Mouse (Mus musculus) frontal cortex, adult 2 months (tissue): ENCODE measurements around the gene Ralgapa2. TPM values are rescaled to one million over a fixed set of nuclear protein-coding genes. Genes with fewer than 3 reads are reported as not detected.

ENCODE experiments used
- DNase-seq, 2 experiments: peaks; one replicate each; pipeline ENCODE4 v3.0.0; 2022; ENCODE audit warnings: low spot score in 1 of 2; ENCODE audit errors: extremely low spot score in 1 of 2
- polyA plus RNA-seq: library from polyadenylated mRNA; depleted of rRNA; stranded (reverse); fragments of >200 nt; gene quantifications from 2 replicates; pipeline ENCODE4 v1.2.3, GENCODE M21; 2012

Ralgapa2 gene
- polyA plus RNA-seq, 1 experiment: 11.9 TPM

DNA sequence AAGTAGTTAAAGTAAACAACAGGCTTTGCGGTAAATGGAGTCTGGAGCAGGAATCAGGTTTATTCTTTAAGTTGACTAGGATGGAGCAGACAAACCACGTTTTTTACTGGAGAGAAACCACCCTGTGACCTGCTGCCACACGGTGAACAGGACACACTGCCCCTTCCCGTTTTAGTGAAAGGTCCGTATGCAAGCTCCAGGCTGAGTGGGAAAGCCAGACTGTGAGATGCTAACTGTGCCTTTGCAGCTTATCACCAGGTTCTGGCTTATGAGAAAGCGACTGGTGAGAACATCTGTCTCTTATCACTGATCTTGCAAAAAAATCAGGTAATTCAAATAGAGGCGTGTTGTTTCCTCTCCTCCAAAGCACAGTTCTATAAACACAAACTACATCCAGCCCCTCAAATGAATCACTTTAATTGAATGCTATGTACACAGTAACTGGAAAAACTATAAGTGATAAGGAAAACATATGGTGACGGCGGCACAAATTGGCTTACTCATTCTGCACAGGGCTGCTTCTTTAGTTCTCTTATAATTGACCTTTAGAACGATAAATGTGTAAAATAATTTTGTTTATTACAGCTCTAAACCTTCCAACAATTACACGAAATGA, 146.7 kb downstream of the Ralgapa2 start:
- DNase-seq: no peak

DNA sequence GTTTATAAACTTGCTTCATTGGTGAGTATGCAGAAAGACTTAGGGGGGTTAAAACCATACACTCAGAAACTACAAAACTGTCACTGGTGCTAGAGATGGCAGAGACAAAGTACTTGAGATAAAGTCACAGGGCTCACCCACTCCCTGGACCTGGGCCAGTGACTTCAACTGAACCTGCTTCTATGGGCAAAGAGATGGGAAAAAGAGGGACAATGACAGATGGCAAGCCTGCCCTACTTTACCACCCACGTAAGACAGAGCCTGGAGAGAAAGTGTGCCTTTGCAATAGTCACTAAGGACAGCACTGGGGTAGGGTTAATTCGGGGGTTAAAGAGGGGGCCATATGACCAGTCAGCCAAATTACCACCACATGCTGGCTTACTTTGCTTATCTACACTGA, 148.7 kb downstream of the Ralgapa2 start:
- peak; percentile 55 to 84 for DNase-seq

DNA sequence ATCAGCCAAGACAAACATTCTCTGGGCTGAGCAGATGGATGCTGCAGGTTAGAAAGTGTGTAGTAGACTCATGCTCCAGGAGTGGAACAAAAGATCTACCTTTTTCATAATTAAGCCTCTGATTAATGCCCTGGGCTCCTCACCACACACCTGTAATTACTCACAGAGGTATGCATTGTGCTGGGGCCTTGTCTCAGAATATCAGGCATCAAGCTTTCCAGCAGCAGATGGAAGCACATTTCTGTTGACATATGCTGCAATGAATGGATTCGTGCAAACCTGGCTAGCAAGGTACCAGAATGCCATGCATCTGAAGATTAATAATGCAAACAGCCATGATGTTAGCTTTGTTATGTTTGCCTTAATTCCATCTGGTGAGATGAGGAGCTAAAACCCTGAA, 149.2 kb downstream of the Ralgapa2 start:
- no peak for DNase-seq

DNA sequence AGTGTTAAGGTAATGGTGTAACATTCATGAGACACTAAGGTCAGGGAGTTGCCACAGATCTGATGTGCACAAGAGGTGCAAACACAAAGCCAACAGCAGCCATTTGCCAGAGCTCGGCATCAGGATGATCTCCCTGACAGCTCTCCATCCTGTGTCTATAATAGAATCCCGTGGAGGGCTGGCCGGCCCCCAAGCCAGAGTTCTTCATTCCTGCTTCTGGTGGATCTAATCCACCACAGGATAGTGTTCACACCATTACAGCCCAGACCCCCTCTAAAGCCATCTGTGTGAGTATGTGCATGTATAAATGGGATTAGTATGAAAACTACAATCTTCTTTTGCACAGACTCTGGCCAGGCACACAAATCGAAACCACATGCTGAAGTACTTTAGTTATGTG, 150.2 kb downstream of the Ralgapa2 start:
- no peak for DNase-seq

DNA sequence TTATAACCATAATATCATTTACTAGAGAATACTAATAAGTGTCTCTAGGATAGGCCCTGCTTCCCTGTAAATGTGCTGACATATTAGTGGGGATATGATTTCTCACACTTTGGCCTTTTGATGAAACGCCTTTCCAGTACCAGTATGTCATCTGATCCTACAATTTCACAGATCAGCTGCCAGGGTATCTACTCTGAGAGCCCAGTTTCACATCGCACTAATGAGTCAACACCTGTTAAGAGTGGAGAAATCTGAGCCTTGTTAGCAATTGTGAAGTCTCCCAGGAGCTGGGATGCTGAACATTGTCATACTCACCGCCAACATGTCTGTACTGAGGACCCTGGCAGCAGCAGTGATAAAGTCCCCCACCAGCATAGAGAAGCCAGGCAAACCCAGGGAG, 151.1 kb downstream of the Ralgapa2 start:
- DNase-seq: no peak

DNA sequence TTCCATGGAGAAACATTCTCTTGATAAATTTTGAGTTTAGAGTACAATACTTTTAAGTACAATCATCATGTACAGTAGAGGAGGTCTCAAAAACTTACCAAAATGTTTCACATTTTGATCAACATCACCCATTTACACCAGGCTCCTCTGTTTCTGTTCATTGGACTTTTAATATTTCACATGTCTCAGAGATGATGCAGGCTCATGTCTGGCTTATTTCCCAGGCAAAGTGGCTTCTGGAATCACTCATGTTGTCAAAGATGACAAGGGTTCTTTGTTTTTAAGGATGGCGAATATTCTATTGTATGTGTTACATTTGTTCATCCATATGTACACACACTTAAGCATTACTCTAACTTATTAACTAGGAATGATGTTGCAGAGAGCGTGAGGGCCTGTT, 152.5 kb downstream of the Ralgapa2 start:
- no peak for DNase-seq

DNA sequence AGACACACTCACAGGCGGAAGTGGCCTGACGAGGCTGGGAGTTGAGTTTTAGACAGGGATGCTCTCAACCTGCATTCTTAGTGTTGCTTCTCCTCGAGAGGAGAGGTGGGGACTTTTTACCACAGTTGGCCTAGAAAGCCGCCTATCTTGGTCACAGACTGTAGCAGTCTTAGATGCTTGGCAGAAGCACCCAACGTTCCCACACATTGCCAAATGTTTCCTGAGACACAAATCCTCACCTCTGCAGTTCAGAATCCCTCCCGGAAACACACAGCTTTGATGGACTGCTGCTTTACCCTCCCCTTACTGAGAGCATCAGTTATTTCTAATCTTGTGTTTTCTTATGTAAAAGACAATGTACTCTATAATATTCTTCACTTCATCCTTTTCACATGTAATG, 155.6 kb downstream of the Ralgapa2 start:
- peak; percentile 20 to 59 for DNase-seq

DNA sequence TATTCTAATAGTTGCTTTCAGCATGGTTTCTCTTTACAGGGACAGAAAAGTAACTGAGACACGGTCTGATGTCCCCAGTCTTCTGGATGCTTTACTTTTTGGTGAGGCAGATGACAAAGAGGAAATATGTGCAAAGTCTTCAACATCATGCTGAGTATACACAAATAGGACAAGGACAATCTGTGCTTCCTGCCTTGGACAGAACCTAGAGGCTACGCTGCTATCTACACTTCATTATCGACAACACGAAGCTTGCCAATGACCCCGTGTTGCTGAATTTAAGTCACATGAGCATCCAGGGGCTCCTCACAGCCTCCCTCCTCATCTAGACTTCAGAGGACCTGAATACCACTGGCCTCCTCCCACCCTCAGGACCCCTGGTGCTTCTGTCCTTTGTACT, 161.9 kb downstream of the Ralgapa2 start:
- DNase-seq: no peak

DNA sequence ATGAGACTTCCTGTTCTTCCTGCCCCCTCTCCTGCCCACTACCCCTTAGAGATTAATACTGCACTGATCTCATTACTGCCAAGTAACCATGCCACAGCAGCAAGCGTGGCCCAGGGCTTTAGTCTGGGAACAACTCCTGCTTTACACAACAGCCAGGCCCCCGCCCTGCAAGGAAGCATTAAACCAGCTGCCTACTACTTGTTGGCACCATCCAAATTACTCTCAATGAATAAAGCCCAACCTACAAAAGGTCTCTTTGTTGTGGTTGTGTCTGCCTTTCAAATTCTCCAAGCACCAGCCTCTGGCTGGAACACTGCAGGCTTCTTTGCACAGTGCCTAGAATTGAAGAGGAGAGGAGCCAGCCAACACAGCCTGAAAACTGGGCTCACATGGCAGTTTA, 164.2 kb downstream of the Ralgapa2 start:
- DNase-seq: peak; percentile 53 to 66

DNA sequence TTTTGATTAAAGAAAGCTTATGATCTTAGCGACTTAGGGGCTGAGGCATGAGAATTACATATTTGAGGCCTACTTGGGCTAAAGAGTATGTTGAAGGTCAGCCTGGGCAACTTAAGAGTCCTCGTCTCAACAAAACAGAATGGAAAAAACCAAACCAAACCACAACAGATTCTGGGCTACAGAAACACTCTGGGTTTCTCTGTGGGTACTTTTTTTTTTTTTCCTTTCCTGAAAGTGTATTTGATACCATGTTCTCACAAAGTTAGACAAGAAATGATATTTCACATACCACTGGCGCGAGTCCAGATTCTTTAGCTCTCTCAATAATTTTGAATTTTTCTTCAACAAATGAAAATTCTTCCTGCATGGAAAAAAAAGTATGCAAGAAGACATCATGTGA, 172.1 kb downstream of the Ralgapa2 start:
- no peak for DNase-seq

DNA sequence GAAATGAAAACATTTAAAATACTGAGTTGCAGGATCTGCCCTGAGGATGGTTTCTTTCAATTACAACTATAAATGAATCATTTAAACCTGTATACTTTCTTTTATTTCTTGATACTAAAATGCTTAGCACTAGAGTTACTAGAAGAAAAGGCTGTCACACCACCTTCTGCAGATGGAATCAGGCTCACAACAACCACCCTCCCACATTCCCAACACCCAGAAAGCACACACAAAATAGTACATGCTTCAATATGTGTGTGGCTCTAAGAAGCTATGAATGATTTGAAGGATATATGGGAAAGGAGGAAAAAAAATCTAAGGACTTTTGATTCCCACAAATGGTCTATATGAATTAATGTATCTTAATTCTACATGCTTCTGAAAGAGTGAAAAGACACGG, 174.6 kb downstream of the Ralgapa2 start:
- no peak for DNase-seq

DNA sequence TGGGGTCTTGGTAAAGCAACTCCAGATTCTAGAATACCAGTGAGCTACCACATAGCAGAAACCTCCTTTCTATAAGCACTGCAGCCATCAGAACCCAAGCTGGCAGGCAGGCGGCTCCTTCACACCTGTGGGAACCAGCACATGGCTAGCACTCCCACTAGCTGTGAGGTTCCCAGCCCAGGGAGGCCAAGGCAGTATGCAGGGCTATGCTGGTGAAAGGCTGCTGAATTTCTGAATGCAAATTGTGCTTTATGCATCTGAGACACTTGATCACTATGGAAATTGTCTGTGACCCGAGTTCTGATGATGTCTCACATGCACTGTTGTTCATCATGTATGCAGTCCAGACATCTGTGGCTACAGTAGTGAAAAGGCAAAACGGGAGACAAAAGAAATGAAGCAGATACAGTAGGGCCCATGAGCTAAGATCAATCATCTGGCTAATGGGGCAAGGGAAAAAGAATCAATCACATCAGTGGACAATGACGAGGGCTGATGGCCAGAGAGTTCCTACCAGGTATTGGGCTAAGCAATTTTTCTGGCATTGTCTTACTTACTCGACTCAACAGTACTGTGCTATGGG, 180.2 kb downstream of the Ralgapa2 start:
- no peak for DNase-seq

DNA sequence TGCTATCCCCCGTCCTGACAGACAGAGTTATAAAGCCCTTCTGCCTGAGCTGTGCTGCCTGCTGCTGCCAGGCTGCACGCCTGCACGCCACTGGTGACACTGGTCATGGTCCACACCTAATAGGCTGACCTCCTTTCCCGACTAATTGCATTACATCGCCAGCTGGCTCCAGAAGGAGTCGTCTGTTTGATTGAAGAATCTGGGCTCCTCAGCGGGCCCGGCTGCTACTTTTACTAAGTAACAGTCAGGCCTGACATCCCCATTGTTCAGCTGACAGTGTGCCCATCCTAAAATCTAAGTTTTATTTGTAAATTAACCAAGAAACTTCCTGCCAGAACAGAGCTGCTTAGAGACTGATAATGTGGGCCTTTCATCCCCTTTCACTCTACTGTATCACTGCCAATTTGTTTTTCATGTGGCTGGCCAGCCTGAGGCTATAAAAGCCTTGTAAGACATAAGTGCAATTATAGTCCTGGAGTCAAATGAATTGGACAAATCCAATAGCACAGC, 181.3 kb downstream of the Ralgapa2 start:
- peak; percentile 42 to 57 for DNase-seq

DNA sequence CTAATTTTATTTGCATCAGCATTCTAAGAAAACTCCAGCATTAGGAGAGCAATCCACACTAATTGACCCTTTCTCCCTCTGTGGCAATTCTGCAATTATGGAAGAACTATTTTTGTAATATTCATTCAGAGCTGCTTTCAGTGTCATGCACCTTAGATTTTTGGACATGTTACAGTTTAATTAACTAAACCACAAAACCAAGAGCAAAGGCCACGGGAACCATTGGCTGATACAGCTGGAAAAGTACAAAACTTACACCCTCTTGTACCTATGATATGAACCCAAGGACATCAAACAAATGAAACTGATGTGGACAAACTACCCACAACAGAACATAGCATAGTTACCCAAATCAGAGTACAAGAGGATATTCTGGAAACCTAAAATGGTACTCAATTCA, 182.0 kb downstream of the Ralgapa2 start:
- DNase-seq: no peak

DNA sequence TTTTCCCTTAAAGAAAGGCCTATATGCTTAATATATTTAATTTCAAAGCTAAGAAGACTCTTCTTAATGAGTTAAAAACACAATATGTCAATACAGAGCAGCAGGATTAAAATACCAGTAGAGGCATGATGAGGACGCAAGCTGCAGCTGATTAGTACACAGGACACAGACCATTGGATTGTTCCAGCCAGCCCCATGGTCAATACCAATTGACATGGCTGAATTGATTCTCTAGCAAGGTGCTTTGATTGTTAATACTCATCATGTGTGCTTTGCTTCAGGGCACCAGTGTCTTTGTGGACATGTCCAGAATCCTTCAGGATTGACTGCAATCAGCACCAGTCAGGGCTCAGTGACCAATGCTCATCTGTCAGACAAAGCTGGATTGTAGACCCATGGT, 185.5 kb downstream of the Ralgapa2 start:
- DNase-seq: no peak

DNA sequence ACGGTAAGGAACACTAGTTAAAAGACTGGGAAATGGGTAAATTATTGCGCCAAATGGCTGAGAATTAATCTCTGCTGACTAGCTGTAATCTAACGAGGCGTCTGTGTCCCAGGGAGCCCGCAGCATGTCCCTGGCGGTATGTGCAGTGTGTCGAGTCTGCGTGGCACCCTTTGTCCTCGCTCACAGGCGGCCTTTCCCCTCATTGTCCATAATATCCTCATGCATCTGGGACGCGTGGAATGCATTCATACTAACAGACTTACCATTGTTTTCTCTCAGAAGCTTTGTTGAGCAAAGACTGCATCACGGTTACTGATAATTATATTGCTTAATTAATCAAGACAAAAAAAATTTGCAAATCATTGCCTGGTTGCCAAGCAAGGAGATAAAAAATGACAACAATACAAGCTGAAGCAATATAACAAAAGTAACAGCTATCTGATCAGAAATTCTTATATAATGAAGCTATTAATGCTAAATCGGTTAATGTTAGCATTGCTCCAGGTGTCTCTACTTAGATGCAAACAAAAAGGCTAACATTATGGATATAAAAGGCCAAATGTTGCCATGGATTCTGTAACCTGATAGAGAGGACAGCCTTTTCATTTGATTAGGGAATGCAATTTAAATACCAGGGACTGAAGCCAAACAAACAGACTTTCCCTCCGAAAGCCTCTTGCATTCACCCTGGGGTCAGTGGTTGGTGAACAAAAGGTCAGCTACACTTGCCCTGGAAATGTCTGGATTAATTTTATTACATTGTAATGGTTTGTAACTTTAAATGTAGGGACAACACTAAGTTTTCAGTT, 187.0 kb downstream of the Ralgapa2 start:
- no peak for DNase-seq

DNA sequence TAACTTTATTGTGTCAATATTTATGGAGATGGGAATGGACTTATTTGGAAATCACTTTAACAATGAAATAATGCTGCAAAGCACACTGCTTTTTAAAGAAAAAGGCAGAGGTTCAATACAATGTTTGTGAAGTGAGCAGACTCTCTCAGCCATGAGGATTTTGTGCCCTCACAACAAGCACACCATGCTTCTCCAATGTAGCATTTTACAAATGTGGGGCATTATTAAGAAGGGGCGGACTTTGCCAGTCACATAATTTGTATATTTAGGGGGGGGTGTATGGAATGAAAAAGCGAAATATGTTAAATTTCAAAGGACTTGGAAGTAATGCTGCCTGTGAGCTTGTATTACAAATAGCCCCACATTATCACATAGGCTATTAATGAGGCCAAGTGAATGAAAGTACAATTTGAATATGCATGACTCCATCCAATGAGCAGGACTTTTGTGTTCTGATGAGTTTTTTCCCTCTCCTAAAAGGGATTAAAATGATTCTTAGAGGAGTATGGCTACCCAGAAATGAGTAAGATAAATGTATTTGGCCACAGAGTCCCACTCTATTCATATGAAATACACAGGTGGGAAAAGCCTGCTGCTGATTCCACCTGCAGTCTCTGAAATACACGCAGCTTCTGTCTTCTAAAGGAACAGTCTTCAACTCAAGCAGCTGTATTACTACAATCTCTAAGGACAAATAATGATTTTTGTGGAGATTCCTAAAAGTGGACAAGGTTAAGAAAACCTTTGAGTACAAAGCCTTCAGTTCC, 187.8 kb downstream of the Ralgapa2 start:
- DNase-seq: no peak

DNA sequence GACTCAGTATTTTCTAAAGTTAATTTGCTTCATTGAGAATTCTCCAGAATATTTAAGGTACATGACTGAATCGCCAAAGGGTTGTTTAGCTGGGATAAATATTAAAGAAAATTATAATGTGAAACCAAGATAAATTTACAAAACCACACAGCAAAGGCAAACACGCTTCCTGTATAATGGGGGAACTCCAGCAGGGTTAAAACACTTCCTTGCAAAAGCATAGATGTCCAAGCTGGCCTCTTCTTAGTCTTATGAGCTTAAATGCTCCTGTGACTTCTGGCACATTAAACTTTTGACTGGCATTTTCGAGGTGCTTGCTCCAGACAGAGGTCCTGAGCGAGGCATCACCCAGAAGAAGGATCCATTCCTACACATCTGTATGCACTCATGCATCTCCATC, 188.6 kb downstream of the Ralgapa2 start:
- no peak for DNase-seq

DNA sequence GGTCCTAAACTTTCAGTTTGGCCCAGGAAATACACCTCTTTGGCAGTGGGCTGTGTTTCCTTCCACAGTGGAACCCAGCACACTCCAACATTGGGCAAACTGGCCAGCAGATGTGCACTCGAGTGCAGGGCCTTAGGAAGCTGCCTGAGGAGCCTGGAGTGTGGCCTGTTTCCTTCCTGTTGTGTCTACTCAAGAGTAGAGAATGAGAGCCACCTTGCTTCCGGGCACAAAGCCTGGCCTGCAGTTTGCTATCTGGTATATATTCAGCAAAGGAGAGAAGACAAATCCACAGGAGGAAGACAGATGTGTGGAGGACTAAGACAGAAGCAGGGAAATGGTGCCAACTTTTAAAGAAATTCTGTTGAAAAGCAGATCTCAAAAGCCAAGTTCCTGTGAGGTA, 189.4 kb downstream of the Ralgapa2 start:
- DNase-seq: no peak

DNA sequence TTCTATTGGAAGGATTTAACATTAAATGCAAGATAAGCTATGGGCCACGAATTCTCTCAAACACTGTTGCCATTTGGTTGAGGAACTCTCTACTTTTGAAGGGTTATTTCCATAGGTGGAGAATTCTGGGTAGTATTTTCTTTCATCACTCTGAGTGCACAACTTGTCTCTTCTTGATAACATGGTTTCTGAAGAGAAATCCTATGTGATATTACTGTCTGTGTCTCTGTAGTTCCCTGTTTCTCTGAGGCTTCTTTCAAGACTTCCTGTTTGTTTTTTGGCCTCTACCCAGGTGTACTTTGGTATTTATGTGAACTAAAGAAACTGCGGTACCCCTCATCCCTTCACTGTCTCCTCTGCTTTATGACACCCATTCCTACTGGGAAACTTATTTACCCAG, 190.1 kb downstream of the Ralgapa2 start:
- DNase-seq: no peak

DNA sequence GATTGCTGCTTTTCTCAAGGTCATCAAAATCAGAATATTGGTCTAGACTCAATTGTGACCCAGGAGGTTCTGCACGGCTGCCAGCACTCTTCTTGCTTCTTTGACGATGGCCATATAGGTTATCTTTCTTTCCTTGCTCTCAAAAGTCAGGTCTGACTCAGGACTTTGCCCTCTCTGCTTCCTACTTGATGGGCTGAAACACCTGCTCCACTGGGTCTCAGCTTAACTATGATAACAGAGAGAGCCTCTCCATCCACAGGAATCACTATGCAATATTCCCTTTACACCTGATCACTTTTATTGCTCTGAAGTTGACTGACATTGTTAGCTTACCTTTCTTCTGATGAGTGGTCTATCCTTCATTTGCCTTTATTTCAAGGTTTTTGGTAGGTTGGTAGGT, 191.5 kb downstream of the Ralgapa2 start:
- DNase-seq: no peak
